Mouse (Mus musculus) limb, embryonic 13.5 days (tissue): ENCODE measurements around the gene Svop. TPM values are rescaled to one million over a fixed set of nuclear protein-coding genes. Genes with fewer than 3 reads are reported as not detected.

Source experiments
- ATAC-seq: fragments of 200-750 bp; cut with Nextera tagmentation; 2 replicates; pipeline ENCODE4 v1.8.0; 2017; ENCODE audit warnings: low read depth, moderate number of reproducible peaks, moderate TSS enrichment; ENCODE audit not compliant: low FRiP score
- H3K27ac ChIP-seq: fragments of 300-500 bp; sonication (generic); 2 replicates; pipeline ENCODE4 v1.5.1; 2015; ENCODE audit warnings: inconsistent platforms, mild to moderate bottlenecking, moderate library complexity
- H3K27me3 ChIP-seq: fragments of 300-500 bp; sonication (generic); 2 replicates; pipeline ENCODE4 v1.6.1; 2015; ENCODE audit warnings: mild to moderate bottlenecking, inconsistent platforms
- H3K36me3 ChIP-seq: fragments of 300-500 bp; sonication (generic); 2 replicates; pipeline ENCODE4 v1.6.1; 2015; ENCODE audit warnings: inconsistent platforms, mild to moderate bottlenecking, moderate library complexity
- H3K4me1 ChIP-seq: fragments of 300-500 bp; sonication (generic); 2 replicates; pipeline ENCODE4 v1.6.1; 2015; ENCODE audit warnings: inconsistent platforms
- H3K4me2 ChIP-seq: fragments of 300-500 bp; sonication (generic); replicated peaks from 2 replicates; pipeline ENCODE4 v1.6.1; 2015; ENCODE audit warnings: inconsistent platforms, mild to moderate bottlenecking, moderate library complexity
- H3K4me3 ChIP-seq: fragments of 300-500 bp; sonication (generic); 2 replicates; pipeline ENCODE4 v1.5.1; 2015; ENCODE audit warnings: moderate library complexity, mild to moderate bottlenecking, inconsistent platforms
- H3K9ac ChIP-seq: fragments of 300-500 bp; sonication (generic); 2 replicates; pipeline ENCODE4 v1.6.1; 2015; ENCODE audit warnings: mild to moderate bottlenecking, inconsistent platforms
- H3K9me3 ChIP-seq: fragments of 300-500 bp; sonication (generic); 2 replicates; pipeline ENCODE4 v1.6.1; 2016; ENCODE audit warnings: inconsistent platforms
- WGBS: fragments of 180-500 bp; shearing (Covaris S2); methylation state at CpG from one replicate; pipeline ENCODE4 v1.1.7; 2015; 5-methylcytosine and 5-hydroxymethylcytosine counted together
- polyA plus RNA-seq: library from polyadenylated mRNA; unstranded; fragments of >200 nt; fragmentation: Nextera tagmentation; extraction: Ambion mirVana; gene quantifications from 2 replicates; pipeline ENCODE4 v1.2.1, GENCODE M21; 2015

Svop gene
- polyA plus RNA-seq: 0.05 and 0.23 TPM in 2 replicates

DNA sequence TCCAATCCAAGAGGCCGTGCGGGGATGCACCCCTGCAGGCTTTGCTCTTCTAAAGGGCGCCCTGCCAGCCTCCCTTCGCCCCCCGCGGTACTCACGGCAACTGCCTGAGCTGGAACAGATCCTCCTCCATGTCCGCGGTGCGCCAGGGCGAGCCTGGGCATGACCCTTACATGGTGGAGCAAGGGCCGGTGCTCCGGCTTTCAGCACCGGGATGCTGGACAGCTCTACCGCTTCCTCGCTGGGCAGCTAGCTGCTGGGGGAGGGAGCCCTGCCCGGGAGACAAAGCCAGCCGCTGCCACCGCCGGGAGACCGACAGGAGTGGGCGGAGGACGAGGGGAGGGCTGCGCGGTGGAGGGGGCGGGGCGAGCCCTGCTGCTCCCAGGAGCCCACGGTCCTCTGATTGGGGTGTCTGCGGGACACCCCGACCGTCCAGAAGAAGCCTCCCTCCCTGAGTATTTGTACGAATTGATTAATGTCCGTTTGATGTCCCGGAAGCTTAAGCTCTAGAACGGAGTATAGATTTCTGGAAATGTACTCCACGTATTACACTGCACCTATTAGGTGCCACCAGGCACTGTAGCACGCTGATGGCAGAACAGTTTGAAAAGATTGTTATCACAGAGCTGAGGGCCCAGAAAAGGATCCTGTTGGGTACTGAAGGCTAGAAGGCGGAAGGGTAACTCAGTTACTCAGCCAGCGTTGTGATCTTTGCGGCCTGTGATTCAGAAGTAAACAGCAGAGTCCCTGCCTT is at the start of gene Svop:
Svop (minus strand) TSS at position 514 of the 751 bp plus-strand sequence.
- Histone ChIP-seq H3K36me3 (no peaks in the 10 kb centered on the region), H3K27me3 (peaks cover 23% of the 10 kb centered on the region), H3K27ac (no peak within 1 kb of the TSS), H3K9ac (0 out of 2 replicates have a peak within 1 kb of the TSS, but pooled peaks have one; percentile 31), H3K4me2 (peak within 1 kb of the TSS; percentile 60), H3K4me1 (peaks cover 7% of the 10 kb centered on the region; the same call in 1 of the 2 replicates), H3K9me3 (no peaks in the 10 kb centered on the region), H3K4me3 (peak within 1 kb of the TSS; percentile 27)
- 3% methylated on average over 35 of the region's 40 CpGs for WGBS
- ATAC-seq: peak; percentile 40; the same call in 1 of the 2 replicates

GRCm38 (mm10) chr5:114139175-114139574 is 47.8 kb upstream of the Svop start:
- no peak for ATAC-seq
- no peak overlapping the region for H3K9ac ChIP-seq
- H3K36me3 ChIP-seq: peaks cover 43% of the 10 kb centered on the region
- no peaks in the 10 kb centered on the region for H3K27me3 ChIP-seq
- 44% methylated on average over 9 of the region's 9 CpGs for WGBS
- H3K4me3 ChIP-seq: no peak overlapping the region
- H3K4me1 ChIP-seq: peaks cover 30% of the 10 kb centered on the region
- peak overlapping the region; percentile 76 for H3K27ac ChIP-seq
- no peaks in the 10 kb centered on the region for H3K9me3 ChIP-seq
- 0 out of 2 replicates have a peak overlapping the region, but pooled peaks have one; percentile 14 for H3K4me2 ChIP-seq

DNA sequence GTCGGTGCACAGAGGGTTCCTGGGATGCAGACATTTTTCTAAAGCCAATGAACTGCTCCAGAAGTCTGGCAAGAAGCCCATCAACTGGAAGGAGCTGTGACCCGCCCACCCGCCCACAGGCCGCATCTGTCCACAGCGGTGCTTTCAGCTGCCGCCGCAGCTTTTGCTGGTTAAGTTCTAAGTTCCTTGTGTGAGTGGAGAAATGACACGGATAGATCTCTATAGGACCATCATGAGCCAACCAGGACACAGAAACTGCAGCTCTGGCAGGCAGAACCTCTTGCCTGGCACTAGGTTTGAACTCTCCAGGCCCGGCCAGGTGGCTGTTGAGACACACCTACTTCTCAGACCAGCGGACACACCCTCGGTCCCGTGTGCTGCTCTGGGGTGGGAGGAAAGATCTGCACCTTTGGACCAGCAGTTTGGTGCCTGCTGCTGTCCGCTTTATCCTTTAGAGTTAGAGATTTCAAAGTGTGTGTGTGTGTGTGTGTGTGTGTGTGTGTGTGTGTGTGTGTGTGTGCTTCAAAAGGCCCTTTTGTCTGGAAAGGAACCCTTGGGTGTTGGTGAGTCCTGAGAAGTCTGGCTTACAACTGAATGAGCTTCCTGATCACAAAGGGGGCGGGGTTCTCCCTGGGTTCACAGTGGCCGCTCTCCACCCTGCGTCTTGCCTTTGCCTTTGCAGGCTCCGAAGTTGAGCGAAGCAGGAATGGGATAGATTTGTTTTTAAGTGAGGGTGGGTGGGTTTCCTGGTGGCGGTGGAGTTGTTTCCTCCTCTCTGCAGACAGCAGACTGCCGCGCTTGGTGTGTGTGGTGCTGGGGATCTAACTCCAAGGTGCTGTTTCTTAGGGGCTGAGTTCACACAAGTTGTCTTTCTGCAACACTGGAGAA is 47.2 kb upstream of the Svop start:
- peak overlapping the region; percentile 76; the same call in 1 of the 2 replicates for H3K27ac ChIP-seq
- H3K36me3 ChIP-seq: peaks cover 46% of the 10 kb centered on the region
- WGBS: 64% methylated on average over 21 of the region's 21 CpGs
- no peak overlapping the region; the same call in 1 of the 2 replicates for H3K9ac ChIP-seq
- H3K4me2 ChIP-seq: 0 out of 2 replicates have a peak overlapping the region, but pooled peaks have one; percentile 14
- peaks cover 34% of the 10 kb centered on the region for H3K4me1 ChIP-seq
- no peaks in the 10 kb centered on the region for H3K27me3 ChIP-seq
- no peaks in the 10 kb centered on the region for H3K9me3 ChIP-seq
- ATAC-seq: no peak
- no peak overlapping the region for H3K4me3 ChIP-seq

- no peak for ATAC-seq
- no peaks in the 10 kb centered on the region for H3K27me3 ChIP-seq
- peaks cover 42% of the 10 kb centered on the region for H3K4me1 ChIP-seq
- H3K27ac ChIP-seq: peak overlapping the region; percentile 10; the same call in 1 of the 2 replicates
- H3K36me3 ChIP-seq: peaks cover 46% of the 10 kb centered on the region
- H3K4me3 ChIP-seq: no peak overlapping the region
- peak overlapping the region; percentile 19; the same call in 1 of the 2 replicates for H3K9ac ChIP-seq
- 85% methylated on average over 15 of the region's 15 CpGs for WGBS
- H3K9me3 ChIP-seq: no peaks in the 10 kb centered on the region
- no peak overlapping the region for H3K4me2 ChIP-seq
Observed at GRCm38 (mm10) chr5:114137481-114138276, 46.3 kb upstream of the Svop start.

- H3K4me3 ChIP-seq: no peak overlapping the region
- H3K36me3 ChIP-seq: peaks cover 46% of the 10 kb centered on the region
- no peaks in the 10 kb centered on the region for H3K9me3 ChIP-seq
- no peaks in the 10 kb centered on the region for H3K27me3 ChIP-seq
- H3K27ac ChIP-seq: no peak overlapping the region
- H3K4me1 ChIP-seq: peaks cover 54% of the 10 kb centered on the region
- ATAC-seq: no peak
- no peak overlapping the region for H3K9ac ChIP-seq
- no peak overlapping the region for H3K4me2 ChIP-seq
- 84% methylated on average over 10 of the region's 10 CpGs for WGBS
Observed at GRCm38 (mm10) chr5:114135516-114135915, 44.1 kb upstream of the Svop start.

DNA sequence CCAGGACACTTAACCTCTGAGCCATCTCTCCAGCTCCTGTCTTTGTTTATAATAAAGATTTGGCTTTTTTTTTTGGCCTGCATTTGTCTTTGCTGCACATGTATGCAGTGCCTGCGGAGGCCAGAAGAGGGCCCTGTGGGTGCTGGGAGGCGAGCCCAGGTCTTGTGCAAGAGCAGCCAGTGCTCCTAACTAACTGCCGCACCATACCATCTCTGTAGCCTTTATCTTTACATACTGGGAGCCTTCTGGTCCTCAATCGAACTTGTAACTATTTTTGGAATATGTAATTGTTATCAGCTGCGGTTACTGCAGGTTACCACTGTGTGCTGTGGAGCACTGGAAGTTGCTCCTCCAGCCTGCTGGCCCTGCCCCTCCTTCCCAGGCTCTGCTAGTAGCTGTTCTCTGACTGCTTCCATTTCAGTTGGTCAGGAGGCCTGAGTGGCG is 42.7 kb upstream of the Svop start:
- Histone ChIP-seq H3K4me3 (no peak overlapping the region), H3K9me3 (no peaks in the 10 kb centered on the region), H3K4me1 (peaks cover 49% of the 10 kb centered on the region), H3K4me2 (no peak overlapping the region), H3K36me3 (peaks cover 38% of the 10 kb centered on the region), H3K9ac (no peak overlapping the region; the same call in 1 of the 2 replicates), H3K27ac (no peak overlapping the region), H3K27me3 (no peaks in the 10 kb centered on the region)
- no peak for ATAC-seq
- 62% methylated on average over 6 of the region's 6 CpGs for WGBS

GRCm38 (mm10) chr5:114132841-114133240 is 41.5 kb upstream of the Svop start:
- Histone ChIP-seq H3K27ac (no peak overlapping the region), H3K4me1 (peaks cover 38% of the 10 kb centered on the region), H3K9me3 (no peaks in the 10 kb centered on the region), H3K36me3 (peaks cover 29% of the 10 kb centered on the region), H3K9ac (no peak overlapping the region), H3K4me3 (no peak overlapping the region), H3K27me3 (no peaks in the 10 kb centered on the region), H3K4me2 (peak overlapping the region; percentile 96; the same call in 1 of the 2 replicates)
- ATAC-seq: no peak
- WGBS: 89% methylated on average over 6 of the region's 6 CpGs

DNA sequence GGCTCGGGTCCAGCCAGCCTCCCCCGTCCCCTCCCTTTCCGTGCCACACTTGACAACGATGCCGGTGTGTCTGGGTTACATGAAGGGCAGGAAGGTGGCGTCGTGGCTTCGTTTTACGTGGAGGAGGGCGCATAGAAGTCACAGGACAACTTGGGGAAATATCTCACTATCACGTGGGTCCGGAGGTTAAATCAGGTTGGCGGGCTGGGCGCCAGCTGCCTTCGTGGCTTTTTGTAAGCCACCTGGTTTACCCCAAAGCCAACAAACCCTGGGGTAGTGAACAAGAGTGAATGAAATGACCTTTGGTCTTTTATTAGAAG is 40.1 kb upstream of the Svop start:
- under 1% methylated on average over 15 of the region's 15 CpGs for WGBS

GRCm38 (mm10) chr5:114130698-114131520 is 39.5 kb upstream of the Svop start:
- Histone ChIP-seq H3K27me3 (no peaks in the 10 kb centered on the region), H3K4me3 (peak overlapping the region; percentile 85), H3K4me1 (peaks cover 32% of the 10 kb centered on the region), H3K9ac (peak overlapping the region; percentile 74), H3K27ac (peak overlapping the region; percentile 71), H3K36me3 (peaks cover 13% of the 10 kb centered on the region; the same call in 1 of the 2 replicates), H3K9me3 (no peaks in the 10 kb centered on the region), H3K4me2 (peak overlapping the region; percentile 96)
- WGBS: under 1% methylated on average over 82 of the region's 87 CpGs
- ATAC-seq: peak; percentile 98

More for the DNA sequence above, 40.1 kb upstream of the Svop start:
- H3K9ac ChIP-seq: peak overlapping the region; percentile 74
- H3K9me3 ChIP-seq: no peaks in the 10 kb centered on the region
- peaks cover 16% of the 10 kb centered on the region for H3K36me3 ChIP-seq
- H3K27ac ChIP-seq: peak overlapping the region; percentile 71
- peak overlapping the region; percentile 85 for H3K4me3 ChIP-seq
- peaks cover 32% of the 10 kb centered on the region for H3K4me1 ChIP-seq
- H3K27me3 ChIP-seq: no peaks in the 10 kb centered on the region
- H3K4me2 ChIP-seq: peak overlapping the region; percentile 96
- ATAC-seq: no peak

DNA sequence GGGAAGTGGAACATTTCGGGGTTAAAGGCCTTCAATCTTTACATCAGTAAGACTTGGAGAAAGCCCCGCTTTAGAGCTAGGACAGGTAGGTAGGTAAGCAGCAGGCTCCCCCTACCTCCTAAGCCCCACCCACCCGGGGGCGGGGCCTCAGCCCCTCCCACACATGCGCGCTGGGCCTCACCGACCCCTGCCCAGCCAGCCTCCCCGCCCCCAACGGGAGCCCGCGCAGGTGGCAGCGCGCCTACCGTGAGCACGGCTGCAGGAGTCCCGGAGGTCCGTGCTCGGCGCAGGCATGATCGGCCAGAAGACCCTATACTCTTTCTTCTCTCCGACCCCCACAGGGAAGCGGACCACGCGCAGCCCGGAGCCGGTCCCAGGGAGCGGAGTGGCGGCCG is 38.8 kb upstream of the Svop start, which contains the start of gene Ung:
Ung (plus strand) TSS at position 176 of the 395 bp plus-strand sequence.
- Histone ChIP-seq H3K9me3 (no peaks in the 10 kb centered on the region), H3K27me3 (no peaks in the 10 kb centered on the region), H3K4me2 (peak within 1 kb of the TSS; percentile 96), H3K36me3 (peaks cover 17% of the 10 kb centered on the region), H3K27ac (peak within 1 kb of the TSS; percentile 71), H3K4me1 (peaks cover 32% of the 10 kb centered on the region), H3K4me3 (peak within 1 kb of the TSS; percentile 85), H3K9ac (peak within 1 kb of the TSS; percentile 74)
- ATAC-seq: peak; percentile 49; the same call in 1 of the 2 replicates
- WGBS: under 1% methylated on average over 28 of the region's 29 CpGs
